Mouse (Mus musculus) spleen, adult 2 months (tissue): ENCODE results near the gene Ap2a2.

Experiments
- CTCF ChIP-seq: fragments of 200-500 bp; IDR thresholded peaks from 2 replicates; pipeline ENCODE4 v1.5.1; 2011; ENCODE audit warnings: mild to moderate bottlenecking, inconsistent platforms; ENCODE audit not compliant: insufficient read depth, insufficient read length, insufficient replicate concordance; ENCODE audit errors: extremely low read depth
- POLR2A ChIP-seq: fragments of 200-500 bp; IDR thresholded peaks from 2 replicates; pipeline ENCODE4 v1.6.1; 2011; ENCODE audit warnings: low read depth, low read length, inconsistent platforms

DNA sequence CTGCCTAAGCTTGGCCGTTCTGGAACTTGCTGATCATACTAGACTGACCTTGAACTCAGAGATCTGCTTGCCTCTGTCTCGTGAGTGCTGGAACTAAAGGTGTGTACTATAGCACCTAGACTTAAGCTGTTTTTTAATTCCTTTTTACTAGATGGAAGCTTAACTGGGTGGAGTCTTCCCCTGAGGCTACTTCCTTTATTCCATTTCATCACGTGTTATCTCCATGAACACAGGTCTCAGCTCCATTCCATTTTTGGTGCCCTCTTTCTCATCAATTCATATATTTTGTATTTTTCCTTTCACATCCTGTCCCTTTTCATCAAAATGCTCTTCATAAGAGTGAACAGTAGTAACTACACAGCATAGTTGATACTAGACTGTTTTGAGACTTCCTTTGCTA is 15.8 kb downstream of the Ap2a2 start:
- TF ChIP-seq CTCF (no peak), POLR2A (no peak)
